Mouse (Mus musculus): ENCODE data around the gene Btla. TPM values are rescaled to one million over a fixed set of nuclear protein-coding genes. Genes with fewer than 3 reads are reported as not detected.
A peak's percentile ranks its signal among the peaks of the same experiment; 100 is the strongest.

The Btla gene
- polyA plus RNA-seq (2014; fragmentation: Nextera tagmentation; extraction: Ambion mirVana) = 0.10 TPM in 1 of 2 replicates, not detected in the other

DNA sequence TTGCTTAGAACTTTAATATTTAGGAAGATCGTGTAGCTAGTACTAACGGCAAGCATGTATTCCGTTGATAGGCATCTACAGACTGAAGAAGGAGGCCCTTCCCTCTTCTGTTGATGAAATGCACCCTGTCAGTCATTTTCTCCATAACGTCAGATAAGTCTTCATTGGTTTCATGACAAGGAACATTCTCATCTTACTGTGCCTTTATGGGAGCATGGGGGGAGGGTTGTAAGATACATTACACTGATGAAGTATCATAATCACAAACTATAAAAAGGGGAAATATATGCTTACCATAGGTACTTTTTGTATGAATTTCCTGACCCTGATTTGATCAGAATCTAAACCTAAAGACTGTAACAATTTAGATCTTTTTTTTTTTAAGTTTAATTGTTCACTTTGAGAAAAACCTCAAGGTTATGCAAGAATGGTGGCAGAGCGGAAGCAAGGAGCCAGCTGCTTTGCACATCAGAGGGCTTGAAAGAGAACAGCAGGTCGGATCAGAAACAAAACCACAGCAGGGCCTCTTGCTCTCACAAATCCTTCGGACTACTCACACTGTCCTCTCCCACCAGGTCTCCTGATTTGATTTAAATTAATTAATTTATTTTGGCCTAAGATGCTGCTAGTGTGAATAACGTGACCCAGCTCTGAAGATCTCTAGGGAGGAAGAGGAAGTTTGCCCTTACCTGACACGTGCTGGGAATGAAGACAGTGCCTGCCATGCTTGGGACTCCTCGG lies at the start of gene Btla:
Gene Btla (plus strand): TSS at position 668 of the 741 bp plus-strand sequence.
- ATAC-seq (ENCODE audit: low FRiP score) (no peak), DNase-seq (ENCODE audit: low spot score) (no peak)
- Histone ChIP-seq H3K36me3 (replicated peaks; ENCODE audit: control insufficient read depth, insufficient read depth) (no peaks in the 10 kb centered on the region), H3K4me3 (replicated peaks; ENCODE audit: low read length) (no peak within 1 kb of the TSS), H3K9ac (no peak within 1 kb of the TSS), H3K4me1 (replicated peaks; ENCODE audit: control insufficient read depth, insufficient read depth, low read length) (0 out of 2 replicates have a peak, but pooled peaks cover 4% of the 10 kb centered on the region), H3K27me3 (ENCODE audit: control insufficient read depth, insufficient read depth, low read length) (no peaks in the 10 kb centered on the region), H3K27ac (no peak within 1 kb of the TSS), H3K9me3 (ENCODE audit: control insufficient read depth, low read length) (no peaks in the 10 kb centered on the region), H3K4me2 (replicated peaks) (no peak within 1 kb of the TSS)
- 35% methylated on average over 10 of the region's 10 CpGs for WGBS

DNA sequence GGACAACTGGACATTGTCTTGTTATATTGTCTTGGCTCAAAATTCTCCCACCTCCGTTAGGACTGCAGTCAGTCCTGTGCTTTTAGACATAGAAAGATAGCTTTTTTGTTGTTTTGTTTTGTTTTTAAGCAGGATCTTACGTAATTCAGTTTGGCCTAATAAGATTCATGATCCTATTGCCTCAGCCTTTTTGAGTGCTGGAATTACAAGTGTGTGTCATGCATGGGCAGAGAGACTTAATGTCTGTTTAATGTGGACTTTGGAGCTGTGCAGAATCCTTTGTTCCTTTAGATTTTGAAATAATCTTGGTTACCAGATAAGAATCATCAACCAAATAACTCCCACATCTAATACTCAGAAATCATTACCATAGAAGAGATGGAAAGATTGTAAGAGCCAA lies 45.6 kb upstream of the Btla start:
- Histone ChIP-seq H3K36me3 (replicated peaks; ENCODE audit: control insufficient read depth, insufficient read depth) (peaks cover 21% of the 10 kb centered on the region), H3K4me2 (replicated peaks) (no peak overlapping the region)
- no peak for ATAC-seq (ENCODE audit: low FRiP score)

GRCm38 (mm10) chr16:45181824-45182223 lies 42.3 kb upstream of the Btla start:
- Histone ChIP-seq H3K9me3 (ENCODE audit: control insufficient read depth, low read length) (no peaks in the 10 kb centered on the region), H3K27ac (no peak overlapping the region), H3K36me3 (replicated peaks; ENCODE audit: control insufficient read depth, insufficient read depth) (peaks cover 39% of the 10 kb centered on the region), H3K27me3 (ENCODE audit: control insufficient read depth, insufficient read depth, low read length) (no peaks in the 10 kb centered on the region), H3K9ac (no peak overlapping the region), H3K4me2 (replicated peaks) (no peak overlapping the region), H3K4me3 (replicated peaks; ENCODE audit: low read length) (no peak overlapping the region), H3K4me1 (replicated peaks; ENCODE audit: control insufficient read depth, insufficient read depth, low read length) (no peaks in the 10 kb centered on the region)
- ATAC-seq (ENCODE audit: low FRiP score) = no peak
- no peak for DNase-seq (ENCODE audit: low spot score)
- WGBS = 91% methylated on average over 5 of the region's 5 CpGs

More for the DNA sequence above, 45.6 kb upstream of the Btla start:
- Histone ChIP-seq H3K4me1 (replicated peaks; ENCODE audit: control insufficient read depth, insufficient read depth, low read length) (no peaks in the 10 kb centered on the region), H3K9ac (no peak overlapping the region), H3K9me3 (ENCODE audit: control insufficient read depth, low read length) (no peaks in the 10 kb centered on the region), H3K27me3 (ENCODE audit: control insufficient read depth, insufficient read depth, low read length) (no peaks in the 10 kb centered on the region), H3K27ac (no peak overlapping the region), H3K4me3 (replicated peaks; ENCODE audit: low read length) (no peak overlapping the region)
- 91% methylated on average over 2 of the region's 2 CpGs for whole genome bisulfite sequencing
- no peak for DNase-seq (ENCODE audit: low spot score)

DNA sequence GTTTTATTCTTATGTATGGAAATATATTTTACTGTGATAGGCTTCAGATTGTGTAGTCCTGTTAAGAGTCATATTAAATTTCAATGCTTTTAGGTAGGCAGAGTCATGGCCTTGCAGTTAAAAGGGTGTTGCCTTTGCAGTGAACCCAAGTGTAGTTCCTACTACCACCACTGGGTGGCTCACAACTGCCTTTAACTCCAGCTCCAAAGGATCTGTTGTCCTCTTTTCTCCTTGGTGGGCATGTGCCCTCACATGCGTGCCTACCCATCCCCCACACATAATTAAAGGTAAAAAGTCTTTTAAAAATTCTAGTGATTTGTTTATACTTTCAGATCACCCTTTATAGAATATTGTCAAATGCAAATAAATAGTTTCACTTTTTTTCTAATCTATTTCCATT lies 31.5 kb upstream of the Btla start:
- Histone ChIP-seq H3K27ac (no peak overlapping the region), H3K27me3 (ENCODE audit: control insufficient read depth, insufficient read depth, low read length) (no peaks in the 10 kb centered on the region), H3K36me3 (replicated peaks; ENCODE audit: control insufficient read depth, insufficient read depth) (peaks cover 27% of the 10 kb centered on the region), H3K9ac (no peak overlapping the region), H3K4me3 (replicated peaks; ENCODE audit: low read length) (no peak overlapping the region), H3K4me1 (replicated peaks; ENCODE audit: control insufficient read depth, insufficient read depth, low read length) (no peaks in the 10 kb centered on the region), H3K9me3 (ENCODE audit: control insufficient read depth, low read length) (no peaks in the 10 kb centered on the region), H3K4me2 (replicated peaks) (no peak overlapping the region)
- DNase-seq (ENCODE audit: low spot score) (peak; percentile 90), ATAC-seq (ENCODE audit: low FRiP score) (peak; percentile 83)
- 16% methylated on average over 1 of the region's 1 CpGs for WGBS

DNA sequence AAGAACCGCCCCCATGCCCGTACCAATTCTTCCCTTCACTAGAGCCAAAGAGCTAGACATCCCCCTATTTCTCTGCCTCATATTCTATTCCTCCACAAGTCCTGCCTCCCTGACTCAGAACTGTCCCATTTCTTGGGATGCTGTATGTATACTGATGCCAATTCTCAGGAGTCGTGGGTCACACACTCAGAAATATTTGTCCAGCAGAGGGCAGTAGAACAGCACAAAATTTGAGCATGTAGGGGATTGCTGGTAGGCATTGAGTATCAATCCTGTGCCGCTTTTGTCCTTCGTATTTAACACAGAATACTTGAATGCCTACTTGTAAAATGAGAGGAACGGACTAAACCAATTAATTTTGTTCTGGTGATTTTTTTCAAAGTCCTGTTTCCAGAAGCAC lies 27.3 kb upstream of the Btla start:
- peak; percentile 86 for ATAC-seq (ENCODE audit: low FRiP score)

DNA sequence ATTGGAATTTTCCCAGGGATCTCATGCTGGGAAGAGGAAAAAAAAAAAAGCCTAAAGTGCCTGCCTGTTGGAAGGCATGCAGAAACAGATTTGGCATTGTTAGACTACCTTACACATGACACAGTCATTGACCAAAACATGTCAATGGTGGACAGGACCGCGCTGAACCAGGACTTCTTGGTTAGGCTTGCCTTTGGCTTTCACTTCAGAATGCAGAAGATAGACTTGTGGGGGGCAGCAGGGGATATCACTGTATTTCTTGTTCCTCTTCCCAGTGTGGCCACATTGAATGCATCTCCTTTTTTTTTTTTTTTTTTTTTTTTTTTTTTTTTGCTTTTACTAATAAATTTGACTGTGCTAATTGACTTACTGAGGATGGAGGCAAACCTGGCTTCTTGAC lies 22.7 kb upstream of the Btla start:
- DNase-seq (ENCODE audit: low spot score) = no peak
- no peak for ATAC-seq (ENCODE audit: low FRiP score)
- WGBS = 93% methylated on average over 2 of the region's 2 CpGs

More for the DNA sequence above, 27.3 kb upstream of the Btla start:
- Histone ChIP-seq H3K27me3 (ENCODE audit: control insufficient read depth, insufficient read depth, low read length) (no peaks in the 10 kb centered on the region), H3K4me3 (replicated peaks; ENCODE audit: low read length) (no peak overlapping the region), H3K36me3 (replicated peaks; ENCODE audit: control insufficient read depth, insufficient read depth) (no peaks in the 10 kb centered on the region), H3K27ac (no peak overlapping the region), H3K4me2 (replicated peaks) (no peak overlapping the region), H3K9ac (no peak overlapping the region), H3K4me1 (replicated peaks; ENCODE audit: control insufficient read depth, insufficient read depth, low read length) (no peaks in the 10 kb centered on the region), H3K9me3 (ENCODE audit: control insufficient read depth, low read length) (no peaks in the 10 kb centered on the region)
- WGBS = 29% methylated on average over 6 of the region's 6 CpGs
- DNase-seq (ENCODE audit: low spot score) = peak; percentile 96

DNA sequence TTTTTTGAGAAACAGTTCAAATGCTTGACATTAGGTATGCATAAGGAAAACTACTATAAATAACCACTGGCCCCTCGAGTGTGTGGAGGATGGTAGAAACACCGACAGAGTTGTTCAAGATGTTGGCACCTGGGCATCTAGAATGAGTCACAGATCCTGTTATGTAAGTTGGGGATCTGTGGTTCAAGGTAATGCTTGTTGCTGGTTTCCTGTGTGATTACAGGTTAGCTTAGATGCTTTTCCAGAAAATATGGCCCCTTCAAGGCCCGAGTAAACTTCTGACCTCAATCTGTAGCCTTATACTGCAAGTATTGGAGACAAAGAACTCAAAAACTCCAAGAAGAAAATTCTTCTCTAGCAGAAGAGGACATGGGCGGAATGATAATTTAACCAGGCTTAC lies 19.7 kb upstream of the Btla start:
- ATAC-seq (ENCODE audit: low FRiP score) (no peak), DNase-seq (ENCODE audit: low spot score) (no peak)
- Histone ChIP-seq H3K9me3 (ENCODE audit: control insufficient read depth, low read length) (no peaks in the 10 kb centered on the region), H3K27me3 (ENCODE audit: control insufficient read depth, insufficient read depth, low read length) (no peaks in the 10 kb centered on the region), H3K4me2 (replicated peaks) (no peak overlapping the region), H3K4me1 (replicated peaks; ENCODE audit: control insufficient read depth, insufficient read depth, low read length) (no peaks in the 10 kb centered on the region), H3K9ac (no peak overlapping the region), H3K27ac (no peak overlapping the region), H3K36me3 (replicated peaks; ENCODE audit: control insufficient read depth, insufficient read depth) (no peaks in the 10 kb centered on the region), H3K4me3 (replicated peaks; ENCODE audit: low read length) (no peak overlapping the region)
- 91% methylated on average over 4 of the region's 4 CpGs for WGBS

More for the DNA sequence above, 22.7 kb upstream of the Btla start:
- no peaks in the 10 kb centered on the region for H3K27me3 ChIP-seq (ENCODE audit: control insufficient read depth, insufficient read depth, low read length)
- H3K4me1 ChIP-seq (replicated peaks; ENCODE audit: control insufficient read depth, insufficient read depth, low read length) = no peaks in the 10 kb centered on the region
- H3K4me3 ChIP-seq (replicated peaks; ENCODE audit: low read length) = no peak overlapping the region
- H3K4me2 ChIP-seq (replicated peaks) = no peak overlapping the region
- H3K9ac ChIP-seq = no peak overlapping the region
- H3K27ac ChIP-seq = no peak overlapping the region
- no peaks in the 10 kb centered on the region for H3K36me3 ChIP-seq (replicated peaks; ENCODE audit: control insufficient read depth, insufficient read depth)
- H3K9me3 ChIP-seq (ENCODE audit: control insufficient read depth, low read length) = no peaks in the 10 kb centered on the region

DNA sequence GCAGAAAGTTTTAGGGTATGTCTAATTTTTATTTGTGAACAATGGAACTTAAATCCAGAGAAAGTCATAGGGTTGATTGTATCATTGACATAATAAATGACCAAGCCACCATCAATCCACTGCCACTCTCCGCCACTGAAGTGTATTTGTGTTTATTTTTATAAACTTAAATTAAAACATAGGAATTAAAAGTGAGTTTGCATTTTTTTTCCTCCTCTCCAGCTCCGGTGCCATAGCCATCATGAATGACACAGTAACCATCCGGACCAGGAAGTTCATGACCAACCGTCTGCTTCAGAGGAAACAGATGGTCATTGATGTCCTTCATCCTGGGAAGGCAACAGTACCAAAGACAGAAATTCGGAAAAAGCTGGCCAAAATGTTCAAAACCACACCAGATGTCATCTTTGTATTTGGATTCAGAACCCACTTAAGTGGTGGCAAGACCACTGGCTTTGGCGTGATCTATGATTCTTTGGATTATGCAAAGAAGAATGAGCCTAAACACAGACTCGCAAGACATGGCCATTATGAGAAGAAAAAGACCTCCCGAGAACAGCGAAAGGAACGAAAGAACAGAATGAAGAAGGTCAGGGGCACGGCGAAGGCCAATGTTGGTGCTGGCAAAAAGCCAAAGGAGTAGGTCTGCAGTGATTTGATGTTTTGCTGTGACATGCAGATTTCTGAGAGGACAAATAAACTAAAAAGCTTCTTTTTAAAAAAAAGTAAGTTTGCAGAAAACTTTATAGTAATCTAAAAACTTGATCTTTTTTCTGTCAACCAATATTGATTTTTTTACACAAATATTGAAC lies 19.1 kb upstream of the Btla start:
- 70% methylated on average over 12 of the region's 12 CpGs for WGBS

GRCm38 (mm10) chr16:45222016-45222415 lies 2.1 kb upstream of the Btla start:
- Histone ChIP-seq H3K27ac (no peak overlapping the region), H3K36me3 (replicated peaks; ENCODE audit: control insufficient read depth, insufficient read depth) (no peaks in the 10 kb centered on the region), H3K9me3 (ENCODE audit: control insufficient read depth, low read length) (no peaks in the 10 kb centered on the region), H3K4me3 (replicated peaks; ENCODE audit: low read length) (no peak overlapping the region), H3K4me1 (replicated peaks; ENCODE audit: control insufficient read depth, insufficient read depth, low read length) (0 out of 2 replicates have a peak, but pooled peaks cover 4% of the 10 kb centered on the region), H3K9ac (no peak overlapping the region), H3K4me2 (replicated peaks) (no peak overlapping the region), H3K27me3 (ENCODE audit: control insufficient read depth, insufficient read depth, low read length) (no peaks in the 10 kb centered on the region)
- 67% methylated on average over 2 of the region's 2 CpGs for WGBS
- ATAC-seq (ENCODE audit: low FRiP score) (no peak), DNase-seq (ENCODE audit: low spot score) (no peak)

More for the DNA sequence above, 19.1 kb upstream of the Btla start:
- Histone ChIP-seq H3K27me3 (ENCODE audit: control insufficient read depth, insufficient read depth, low read length) (no peaks in the 10 kb centered on the region), H3K36me3 (replicated peaks; ENCODE audit: control insufficient read depth, insufficient read depth) (no peaks in the 10 kb centered on the region), H3K9ac (no peak overlapping the region), H3K4me3 (replicated peaks; ENCODE audit: low read length) (no peak overlapping the region), H3K27ac (no peak overlapping the region), H3K4me2 (replicated peaks) (no peak overlapping the region), H3K4me1 (replicated peaks; ENCODE audit: control insufficient read depth, insufficient read depth, low read length) (no peaks in the 10 kb centered on the region), H3K9me3 (ENCODE audit: control insufficient read depth, low read length) (no peaks in the 10 kb centered on the region)
- DNase-seq (ENCODE audit: low spot score) (no peak), ATAC-seq (ENCODE audit: low FRiP score) (no peak)

Data from hindbrain, embryonic 14.5 days (tissue).